Mouse (Mus musculus): ENCODE results near the gene Snx30. TPM values are rescaled to one million over a fixed set of nuclear protein-coding genes. Genes with fewer than 3 reads are reported as not detected.

The Snx30 gene
- polyA plus RNA-seq, 1 experiment: 2.5 TPM

- Histone ChIP-seq H3K4me1 (ENCODE audit: control insufficient read depth, insufficient read depth, insufficient read length, low read length) (peaks cover 10% of the 10 kb centered on the region), H3K4me3 (ENCODE audit: insufficient read depth, low read depth, low read length) (no peak overlapping the region), H3K27ac (replicated peaks; ENCODE audit: low read depth, low read length) (no peak overlapping the region; the same call in 1 of the 2 replicates)
Observed at GRCm38 (mm10) chr4:59861871-59862270, 56.2 kb downstream of the Snx30 start.

GRCm38 (mm10) chr4:59862335-59862734 lies 56.7 kb downstream of the Snx30 start:
- Histone ChIP-seq H3K4me1 (ENCODE audit: control insufficient read depth, insufficient read depth, insufficient read length, low read length) (peaks cover 10% of the 10 kb centered on the region), H3K27ac (replicated peaks; ENCODE audit: low read depth, low read length) (no peak overlapping the region; the same call in 1 of the 2 replicates), H3K4me3 (ENCODE audit: insufficient read depth, low read depth, low read length) (no peak overlapping the region)

- Histone ChIP-seq H3K27ac (replicated peaks; ENCODE audit: low read depth, low read length) (peak overlapping the region; percentile 73), H3K4me3 (ENCODE audit: insufficient read depth, low read depth, low read length) (no peak overlapping the region; the same call in 1 of the 2 replicates), H3K4me1 (ENCODE audit: control insufficient read depth, insufficient read depth, insufficient read length, low read length) (peaks cover 10% of the 10 kb centered on the region)
Observed at GRCm38 (mm10) chr4:59863869-59864268, 58.2 kb downstream of the Snx30 start.

GRCm38 (mm10) chr4:59868086-59868485 lies 62.4 kb downstream of the Snx30 start:
- H3K4me1 ChIP-seq (ENCODE audit: control insufficient read depth, insufficient read depth, insufficient read length, low read length): peaks cover 6% of the 10 kb centered on the region
- H3K27ac ChIP-seq (replicated peaks; ENCODE audit: low read depth, low read length): no peak overlapping the region
- H3K4me3 ChIP-seq (ENCODE audit: insufficient read depth, low read depth, low read length): no peak overlapping the region

GRCm38 (mm10) chr4:59869488-59870057 lies 63.9 kb downstream of the Snx30 start:
- Histone ChIP-seq H3K4me1 (ENCODE audit: control insufficient read depth, insufficient read depth, insufficient read length, low read length) (peaks cover 3% of the 10 kb centered on the region), H3K4me3 (ENCODE audit: insufficient read depth, low read depth, low read length) (no peak overlapping the region), H3K27ac (replicated peaks; ENCODE audit: low read depth, low read length) (no peak overlapping the region)

- H3K4me1 ChIP-seq (ENCODE audit: control insufficient read depth, insufficient read depth, insufficient read length, low read length): no peaks in the 10 kb centered on the region; the same call in 1 of the 2 replicates
- no peak overlapping the region for H3K4me3 ChIP-seq (ENCODE audit: insufficient read depth, low read depth, low read length)
- H3K27ac ChIP-seq (replicated peaks; ENCODE audit: low read depth, low read length): no peak overlapping the region
Observed at GRCm38 (mm10) chr4:59870433-59870832, 64.8 kb downstream of the Snx30 start.

GRCm38 (mm10) chr4:59870859-59871591 lies 65.4 kb downstream of the Snx30 start:
- Histone ChIP-seq H3K4me1 (ENCODE audit: control insufficient read depth, insufficient read depth, insufficient read length, low read length) (no peaks in the 10 kb centered on the region; the same call in 1 of the 2 replicates), H3K27ac (replicated peaks; ENCODE audit: low read depth, low read length) (no peak overlapping the region), H3K4me3 (ENCODE audit: insufficient read depth, low read depth, low read length) (no peak overlapping the region)

- Histone ChIP-seq H3K4me1 (ENCODE audit: control insufficient read depth, insufficient read depth, insufficient read length, low read length) (no peaks in the 10 kb centered on the region; the same call in 1 of the 2 replicates), H3K4me3 (ENCODE audit: insufficient read depth, low read depth, low read length) (no peak overlapping the region), H3K27ac (replicated peaks; ENCODE audit: low read depth, low read length) (no peak overlapping the region)
Observed at GRCm38 (mm10) chr4:59873240-59873639, 67.6 kb downstream of the Snx30 start.

GRCm38 (mm10) chr4:59873830-59874229 lies 68.2 kb downstream of the Snx30 start:
- no peak overlapping the region for H3K27ac ChIP-seq (replicated peaks; ENCODE audit: low read depth, low read length)
- H3K4me3 ChIP-seq (ENCODE audit: insufficient read depth, low read depth, low read length): no peak overlapping the region
- no peaks in the 10 kb centered on the region; the same call in 1 of the 2 replicates for H3K4me1 ChIP-seq (ENCODE audit: control insufficient read depth, insufficient read depth, insufficient read length, low read length)

GRCm38 (mm10) chr4:59876570-59876969 lies 70.9 kb downstream of the Snx30 start:
- no peaks in the 10 kb centered on the region for H3K4me1 ChIP-seq (ENCODE audit: control insufficient read depth, insufficient read depth, insufficient read length, low read length)
- no peak overlapping the region for H3K27ac ChIP-seq (replicated peaks; ENCODE audit: low read depth, low read length)
- H3K4me3 ChIP-seq (ENCODE audit: insufficient read depth, low read depth, low read length): no peak overlapping the region

GRCm38 (mm10) chr4:59877025-59877424 lies 71.4 kb downstream of the Snx30 start:
- no peak overlapping the region for H3K4me3 ChIP-seq (ENCODE audit: insufficient read depth, low read depth, low read length)
- no peaks in the 10 kb centered on the region for H3K4me1 ChIP-seq (ENCODE audit: control insufficient read depth, insufficient read depth, insufficient read length, low read length)
- H3K27ac ChIP-seq (replicated peaks; ENCODE audit: low read depth, low read length): no peak overlapping the region

- no peak overlapping the region for H3K27ac ChIP-seq (replicated peaks; ENCODE audit: low read depth, low read length)
- no peak overlapping the region for H3K4me3 ChIP-seq (ENCODE audit: insufficient read depth, low read depth, low read length)
- no peaks in the 10 kb centered on the region for H3K4me1 ChIP-seq (ENCODE audit: control insufficient read depth, insufficient read depth, insufficient read length, low read length)
Observed at GRCm38 (mm10) chr4:59878595-59878994, 73.0 kb downstream of the Snx30 start.

GRCm38 (mm10) chr4:59879444-59879843 lies 73.8 kb downstream of the Snx30 start:
- Histone ChIP-seq H3K4me1 (ENCODE audit: control insufficient read depth, insufficient read depth, insufficient read length, low read length) (no peaks in the 10 kb centered on the region), H3K27ac (replicated peaks; ENCODE audit: low read depth, low read length) (no peak overlapping the region), H3K4me3 (ENCODE audit: insufficient read depth, low read depth, low read length) (no peak overlapping the region)

- Histone ChIP-seq H3K4me3 (ENCODE audit: insufficient read depth, low read depth, low read length) (no peak overlapping the region), H3K27ac (replicated peaks; ENCODE audit: low read depth, low read length) (no peak overlapping the region), H3K4me1 (ENCODE audit: control insufficient read depth, insufficient read depth, insufficient read length, low read length) (no peaks in the 10 kb centered on the region)
Observed at GRCm38 (mm10) chr4:59880725-59881124, 75.1 kb downstream of the Snx30 start.

GRCm38 (mm10) chr4:59881210-59881609 lies 75.6 kb downstream of the Snx30 start:
- Histone ChIP-seq H3K4me3 (ENCODE audit: insufficient read depth, low read depth, low read length) (no peak overlapping the region), H3K27ac (replicated peaks; ENCODE audit: low read depth, low read length) (no peak overlapping the region), H3K4me1 (ENCODE audit: control insufficient read depth, insufficient read depth, insufficient read length, low read length) (no peaks in the 10 kb centered on the region)

- Histone ChIP-seq H3K4me3 (ENCODE audit: insufficient read depth, low read depth, low read length) (no peak overlapping the region), H3K4me1 (ENCODE audit: control insufficient read depth, insufficient read depth, insufficient read length, low read length) (no peaks in the 10 kb centered on the region), H3K27ac (replicated peaks; ENCODE audit: low read depth, low read length) (no peak overlapping the region)
Observed at GRCm38 (mm10) chr4:59884136-59884696, 78.6 kb downstream of the Snx30 start.

All from brown adipose tissue, adult 24 weeks (tissue).